Mouse (Mus musculus) urinary bladder, adult 18-20 months (tissue): ENCODE data around the gene Slc2a4.
"Not testable (repeated sequence)": the region's sequence is repeated elsewhere in the genome, so short reads cannot be mapped to it uniquely, and the experiment has no call there.

ENCODE experiments used
- DNase-seq, 2 experiments: peaks; one replicate each; pipeline ENCODE4 v3.0.0; 2022; ENCODE audit warnings: low spot score in 2 of 2, mixed read lengths in 2 of 2

The Slc2a4 gene

DNA sequence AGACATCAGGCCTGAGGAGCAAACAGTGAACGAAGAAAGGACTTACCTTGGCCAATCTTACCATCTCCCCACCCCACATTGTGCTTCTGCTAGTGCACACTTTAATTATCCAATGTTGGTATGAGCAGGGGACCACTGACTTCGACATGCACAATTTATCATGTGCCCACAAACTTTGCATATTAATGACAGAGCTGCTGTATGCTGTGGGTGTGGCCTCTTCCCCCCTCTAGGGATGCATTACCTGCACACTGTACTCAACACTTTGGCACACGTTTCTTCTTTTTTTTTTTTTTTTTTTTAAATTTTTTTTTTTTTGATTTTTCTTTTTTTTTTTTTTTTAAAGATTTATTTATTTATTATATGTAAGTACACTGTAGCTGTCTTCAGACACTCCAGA is 22.8 kb upstream of the Slc2a4 start:
- DNase-seq, result no peak

DNA sequence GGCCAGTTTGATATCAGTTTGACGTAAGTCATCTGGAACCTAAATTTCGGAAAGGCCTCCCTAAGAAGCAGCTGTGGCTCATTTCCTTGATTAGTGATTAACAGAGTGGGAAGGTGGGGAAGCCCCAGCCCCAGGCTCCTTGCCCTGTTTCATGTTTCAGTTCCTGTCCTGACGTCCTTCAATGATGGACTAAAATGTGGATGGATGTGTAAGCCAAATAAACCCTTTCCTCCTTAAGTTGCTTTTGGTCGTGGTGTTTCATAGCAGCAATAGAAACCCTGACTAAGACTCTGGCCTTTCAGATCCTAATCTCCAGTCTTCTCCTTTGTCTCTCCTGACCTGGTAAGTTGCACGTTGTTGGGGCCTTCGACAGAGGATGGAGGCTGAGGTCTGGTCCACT is 22.2 kb upstream of the Slc2a4 start:
- DNase-seq, result no peak

DNA sequence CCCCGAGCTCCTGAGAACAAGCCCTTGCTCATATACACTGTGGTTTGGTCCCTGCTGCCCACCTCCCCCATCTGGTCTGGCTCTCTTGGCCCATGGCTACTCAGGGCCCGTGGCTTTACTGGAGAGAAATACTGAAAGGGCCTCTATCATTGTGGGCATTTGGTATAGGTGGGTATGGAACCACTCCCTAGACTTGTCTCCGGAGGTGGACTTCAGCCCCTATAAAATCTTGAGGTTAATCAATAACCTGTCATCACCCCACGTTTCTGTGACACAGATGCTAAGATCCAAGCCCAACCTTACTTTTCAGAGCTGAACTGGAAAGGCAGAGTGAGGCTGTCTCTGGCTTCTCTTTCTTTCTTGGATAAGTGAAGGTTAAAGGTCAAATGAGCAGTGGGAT is 20.8 kb upstream of the Slc2a4 start:
- DNase-seq, result no peak

DNA sequence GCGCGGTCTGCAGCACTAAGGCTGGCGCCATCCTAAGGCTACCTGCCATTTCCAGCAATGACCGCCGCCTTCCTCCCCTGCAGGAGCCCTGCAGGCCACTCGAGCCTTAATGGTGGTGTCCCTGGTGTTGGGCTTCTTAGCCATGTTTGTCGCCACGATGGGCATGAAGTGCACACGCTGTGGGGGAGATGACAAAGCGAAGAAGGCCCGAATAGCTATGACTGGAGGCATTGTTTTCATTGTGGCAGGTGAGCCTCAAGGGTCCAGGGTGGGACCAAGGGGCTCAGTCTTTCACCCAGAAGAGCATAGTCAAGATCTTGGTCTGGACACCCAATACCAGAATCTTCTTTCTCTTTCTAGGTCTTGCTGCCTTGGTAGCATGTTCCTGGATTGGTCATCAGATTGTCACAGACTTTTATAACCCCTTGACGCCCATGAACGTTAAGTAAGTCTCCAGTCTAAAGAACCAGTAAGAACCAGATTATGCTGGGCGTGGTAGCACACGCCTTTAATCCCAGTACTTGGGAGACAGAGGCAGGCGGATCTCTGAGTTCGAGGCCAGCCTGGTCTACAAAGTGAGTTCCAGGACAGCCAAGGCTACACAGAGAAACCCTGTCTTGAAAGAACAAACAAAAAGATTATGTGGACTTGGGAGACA is 19.0 kb upstream of the Slc2a4 start:
- DNase-seq, result no peak

DNA sequence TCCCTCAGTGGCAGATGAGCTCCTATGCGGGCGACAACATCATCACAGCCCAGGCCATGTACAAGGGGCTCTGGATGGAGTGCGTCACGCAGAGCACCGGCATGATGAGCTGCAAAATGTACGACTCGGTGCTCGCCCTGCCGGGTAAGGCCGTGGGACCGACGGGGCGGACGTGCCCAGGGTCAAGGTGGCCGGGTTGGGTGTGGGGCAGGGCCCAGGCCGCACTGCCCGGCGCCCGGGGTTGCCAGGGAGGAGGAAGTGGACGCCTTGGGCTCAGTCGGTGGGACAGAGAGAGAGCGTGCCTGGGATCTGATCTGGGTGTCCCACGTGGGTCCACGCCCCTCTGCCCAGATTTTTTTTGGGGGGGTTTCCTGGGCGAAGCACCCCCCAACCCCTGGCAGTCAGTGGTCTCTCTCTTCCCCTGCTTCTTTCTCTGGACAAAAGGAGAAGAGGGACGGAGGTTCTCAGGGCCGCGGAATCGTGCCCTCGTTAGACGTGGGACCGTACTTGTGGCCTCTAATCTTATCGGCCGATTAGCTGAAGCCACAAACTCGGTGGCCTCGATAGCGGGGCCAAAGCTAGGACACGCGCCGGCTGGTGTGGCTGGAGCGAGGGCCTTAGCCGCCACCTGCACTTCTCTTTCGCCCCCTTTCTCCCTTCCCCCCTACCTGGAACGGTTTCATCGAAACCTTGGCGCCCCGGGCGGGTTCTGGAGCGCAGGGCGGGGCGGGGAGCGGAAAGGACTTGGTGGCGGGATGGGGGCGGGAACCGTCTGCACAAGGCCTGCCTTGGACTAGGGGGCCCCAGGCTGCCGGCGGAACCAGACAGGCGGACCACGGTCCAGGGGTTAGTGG is 18.2 kb upstream of the Slc2a4 start:
- DNase-seq, result peak; percentile 32 to 57

DNA sequence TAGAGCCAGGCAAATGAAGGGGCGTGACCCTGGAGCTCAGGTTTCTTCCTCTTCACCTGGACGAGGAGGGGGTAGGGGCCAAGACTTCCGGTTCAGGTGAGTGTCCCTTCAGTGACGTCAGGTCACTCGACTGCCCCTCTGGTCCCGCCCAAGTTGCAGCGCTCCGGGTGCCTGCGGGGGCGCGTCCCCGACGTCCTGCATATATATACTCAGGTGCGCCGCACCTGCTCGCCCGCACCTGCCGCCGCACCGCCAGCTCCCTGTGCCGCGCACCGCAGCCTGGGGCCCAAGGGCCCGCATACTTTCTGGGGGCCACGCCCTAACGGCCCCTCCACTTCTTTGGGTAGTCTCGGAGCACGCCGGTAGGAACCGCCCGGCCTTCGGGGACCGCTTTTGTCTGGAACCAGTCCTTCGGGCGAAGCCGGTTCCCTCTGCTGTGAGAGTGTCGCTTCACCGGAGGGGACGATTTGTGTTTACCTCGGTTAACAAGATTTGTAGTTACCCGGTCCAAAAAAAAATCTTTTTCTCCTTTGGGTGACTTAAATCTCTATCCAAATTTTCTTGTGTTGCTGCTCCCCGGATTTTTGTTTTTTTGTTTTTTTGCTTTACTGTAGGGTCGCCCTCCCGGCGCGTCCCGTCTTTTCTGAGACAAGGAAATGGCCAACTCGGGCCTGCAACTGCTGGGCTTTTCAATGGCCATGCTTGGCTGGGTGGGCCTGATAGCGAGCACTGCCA is 17.4 kb upstream of the Slc2a4 start:
- DNase-seq, result peak; percentile 69 to 78

DNA sequence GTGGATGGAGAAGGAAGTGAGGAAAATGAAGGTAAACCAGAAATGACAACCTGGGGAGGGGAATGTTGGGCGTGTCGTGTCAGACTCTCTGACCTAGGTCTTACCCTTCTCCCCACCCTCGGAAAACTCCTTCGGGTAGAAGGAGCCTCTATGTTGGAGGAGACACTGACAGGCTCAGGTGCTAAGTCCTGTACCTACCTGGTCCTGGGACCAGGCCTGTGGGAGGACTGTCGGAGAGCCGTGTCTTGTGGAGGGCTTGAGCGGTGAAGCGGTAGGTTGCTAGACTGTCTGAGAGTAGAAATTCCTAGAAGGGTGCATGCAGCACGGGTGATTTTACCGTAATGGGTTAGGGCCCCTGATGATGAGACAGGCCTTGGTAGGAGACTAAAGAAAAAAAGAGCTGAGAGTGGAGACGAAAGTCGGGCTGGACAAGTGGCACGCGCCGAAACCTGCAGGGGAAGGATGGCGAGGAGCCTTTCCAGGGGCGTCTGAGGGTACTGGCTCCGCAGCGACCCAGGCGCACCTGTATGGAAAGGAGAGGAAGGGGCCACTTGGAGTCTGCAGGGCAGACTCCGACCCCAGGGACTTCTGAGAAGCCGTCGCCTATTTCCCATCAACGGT is 16.8 kb upstream of the Slc2a4 start, which contains the start of gene Cldn7:
Cldn7 (plus strand) TSS at position 130 of the 621 bp plus-strand sequence.
- DNase-seq, result no peak

DNA sequence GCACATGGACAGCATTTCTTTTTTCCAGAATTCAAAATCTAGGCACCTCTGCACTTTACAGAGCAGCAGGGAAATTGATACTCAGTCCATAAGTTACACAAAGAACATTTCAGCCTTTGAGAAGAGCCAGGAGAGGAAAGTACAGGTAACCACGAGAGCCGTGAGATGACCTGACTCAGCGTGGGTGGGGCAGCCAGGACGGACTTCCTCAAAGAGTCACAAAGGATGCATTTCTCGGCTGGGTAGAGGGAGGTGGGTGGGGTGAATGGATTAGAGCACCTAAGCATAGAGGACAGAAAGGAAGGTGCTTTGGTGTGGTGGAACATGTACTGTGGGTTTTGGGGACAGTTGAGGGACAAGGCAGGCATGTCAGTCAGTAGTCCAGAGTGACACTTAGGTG is 13.9 kb upstream of the Slc2a4 start:
- peak in 1 of 2 experiments; percentile 46 for DNase-seq

DNA sequence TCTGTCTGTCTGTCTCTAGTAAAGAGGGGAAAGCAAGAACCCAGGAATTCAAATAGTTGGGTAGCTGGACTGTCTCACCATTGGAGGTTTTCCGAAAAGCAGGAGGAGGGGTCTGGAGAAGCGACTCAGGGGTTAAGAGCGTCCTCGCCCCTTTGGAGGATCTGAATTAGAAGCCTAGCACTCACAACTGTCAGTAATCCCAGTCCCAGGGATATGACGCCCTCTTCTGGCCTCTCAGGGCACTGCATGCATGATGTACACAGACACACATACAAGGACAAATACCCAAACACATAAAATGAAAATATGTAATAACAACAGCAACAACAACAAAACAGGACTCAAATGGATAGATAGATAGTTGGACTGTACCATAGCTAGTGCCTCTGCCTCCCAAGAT is 12.6 kb upstream of the Slc2a4 start:
- DNase-seq, result no peak

DNA sequence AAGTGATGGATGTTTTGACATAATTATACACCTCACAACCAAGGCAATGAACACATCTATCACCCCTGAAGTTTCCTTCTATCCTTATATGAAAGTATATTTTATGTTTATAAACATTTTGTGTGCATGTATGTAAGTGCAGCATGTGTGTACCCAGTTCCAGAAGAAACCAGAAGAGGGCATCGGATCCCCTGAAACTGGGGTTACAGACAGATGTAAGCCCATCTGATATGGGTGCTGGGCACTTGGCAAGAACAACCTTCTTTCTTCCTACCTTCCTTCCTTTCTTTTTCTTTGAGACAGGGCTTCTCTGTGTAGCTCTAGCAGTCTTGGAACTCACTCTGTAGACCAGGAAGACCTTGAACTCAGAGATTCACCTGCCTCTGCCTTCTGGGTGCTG is 8.2 kb upstream of the Slc2a4 start:
- DNase-seq, result no peak

DNA sequence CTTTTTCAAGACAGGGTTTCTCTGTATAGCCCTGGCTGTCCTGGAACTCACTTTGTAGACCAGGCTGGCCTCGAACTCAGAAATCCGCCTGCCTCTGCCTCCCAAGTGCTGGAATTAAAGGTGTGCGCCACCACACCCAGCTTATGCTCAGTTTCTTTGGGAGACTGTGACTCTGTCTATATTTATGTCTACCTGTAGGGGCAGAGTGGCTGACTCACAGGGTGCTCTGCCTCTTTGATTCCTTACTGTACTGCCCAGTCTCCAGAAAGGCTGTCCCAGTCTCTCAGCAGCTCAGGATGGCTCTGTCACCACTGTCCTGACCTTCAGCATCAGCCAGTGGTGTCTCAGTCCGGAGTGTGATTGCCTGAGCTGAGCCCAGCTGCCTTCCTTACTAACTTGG is 7.6 kb upstream of the Slc2a4 start:
- DNase-seq, result not testable (repeated sequence)

DNA sequence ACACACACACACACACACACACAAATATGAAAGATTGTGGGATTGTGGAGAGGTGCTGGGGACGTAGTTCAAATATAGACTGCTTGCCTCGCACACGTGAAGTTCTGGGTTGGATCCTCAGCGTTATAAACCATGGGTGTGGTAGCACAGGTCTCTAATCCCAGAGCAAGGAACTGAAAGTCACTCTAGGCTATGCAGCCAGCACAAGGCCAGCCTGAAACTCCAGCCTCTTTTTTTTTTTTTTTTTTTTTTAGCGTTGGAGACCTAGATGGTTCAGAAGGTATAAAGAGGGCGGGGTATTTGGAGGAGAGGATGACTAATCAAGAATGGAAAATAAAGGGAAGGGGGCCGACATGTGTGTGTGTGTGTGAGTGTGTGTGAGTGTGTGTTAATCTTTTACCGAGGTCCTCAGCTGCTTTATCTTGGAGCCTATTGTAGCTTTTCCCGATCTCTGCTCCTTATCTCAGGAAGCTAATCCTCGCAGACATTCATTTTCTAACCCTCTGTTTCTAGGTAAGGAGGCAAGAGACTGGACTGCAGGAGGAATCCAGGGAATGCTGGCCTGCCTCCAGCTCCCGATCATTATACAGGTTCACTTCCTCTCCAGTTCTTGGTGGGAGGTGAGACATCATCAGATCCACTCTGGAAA is 5.4 kb upstream of the Slc2a4 start:
- DNase-seq, result no peak

DNA sequence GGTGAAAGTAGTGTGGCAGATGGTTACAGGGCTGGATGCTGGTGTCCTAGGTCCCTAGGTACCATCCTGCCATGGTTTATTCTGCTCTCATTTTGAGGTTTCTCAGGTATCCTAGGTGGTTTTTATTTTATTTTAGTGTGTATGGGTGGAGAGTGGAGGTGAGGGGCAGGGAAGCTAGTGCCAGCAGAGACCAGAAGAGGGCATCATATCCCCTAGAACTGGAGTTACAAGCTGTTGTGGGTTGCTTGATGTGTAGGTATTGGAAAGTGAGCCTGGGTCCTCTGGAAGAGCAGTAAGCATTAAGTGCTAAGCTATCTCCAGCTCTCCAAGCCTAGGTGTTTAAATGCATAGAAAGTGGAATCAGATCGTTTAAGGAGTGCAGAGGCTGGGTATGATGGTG is 4.3 kb upstream of the Slc2a4 start:
- DNase-seq, result no peak

DNA sequence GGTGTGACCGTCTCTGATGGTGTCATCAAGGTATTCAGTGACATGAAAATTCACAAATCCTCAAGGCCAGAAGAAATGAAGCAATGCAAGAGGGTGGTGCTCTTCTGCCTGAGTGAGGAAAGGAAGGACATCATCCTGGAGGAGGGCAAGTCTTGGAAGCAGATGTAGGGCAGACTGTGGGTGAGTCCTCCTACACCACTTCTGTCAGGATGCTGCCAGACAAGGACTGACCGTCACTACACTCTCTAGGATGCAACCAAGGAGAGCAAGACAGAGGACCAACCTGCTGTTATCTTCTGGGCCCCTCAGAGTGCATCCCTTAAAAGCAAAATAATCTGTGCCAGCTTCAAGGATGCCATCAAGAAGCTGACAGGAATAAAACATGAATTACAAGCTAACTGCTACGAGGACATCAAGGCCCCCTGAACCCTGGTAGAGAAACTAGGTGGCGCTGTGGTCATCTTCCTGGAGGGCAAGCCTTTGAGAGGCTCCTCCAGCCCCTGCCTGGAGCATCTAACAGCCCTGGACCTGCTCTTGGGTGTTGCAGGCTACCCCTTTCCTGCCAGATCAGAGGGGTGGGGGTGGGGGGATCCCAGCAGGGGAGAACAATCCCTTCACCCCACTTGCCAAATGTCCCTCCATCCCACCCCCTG is 2.9 kb upstream of the Slc2a4 start:
- DNase-seq, result no peak

DNA sequence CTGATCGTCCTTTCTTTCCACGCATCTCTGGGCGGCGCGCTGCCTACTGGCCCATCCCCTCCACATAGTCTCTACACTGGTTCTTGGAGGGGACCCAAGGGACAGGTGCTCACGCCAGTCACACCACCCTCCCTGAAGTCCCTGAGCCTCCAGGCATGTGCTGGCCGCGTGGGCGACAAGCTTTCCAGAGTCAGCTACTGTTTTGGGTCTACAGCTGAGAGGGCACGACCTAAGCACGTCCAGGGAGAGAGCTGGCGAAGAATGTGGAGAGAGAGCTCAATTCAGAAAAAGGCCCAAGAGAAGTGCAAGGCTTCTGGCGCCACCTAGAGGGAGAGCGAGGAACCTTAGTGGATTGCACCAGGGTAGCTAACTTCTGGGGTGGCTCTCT is 769 bp upstream of the Slc2a4 start:
- DNase-seq, result peak; percentile 75 to 76

DNA sequence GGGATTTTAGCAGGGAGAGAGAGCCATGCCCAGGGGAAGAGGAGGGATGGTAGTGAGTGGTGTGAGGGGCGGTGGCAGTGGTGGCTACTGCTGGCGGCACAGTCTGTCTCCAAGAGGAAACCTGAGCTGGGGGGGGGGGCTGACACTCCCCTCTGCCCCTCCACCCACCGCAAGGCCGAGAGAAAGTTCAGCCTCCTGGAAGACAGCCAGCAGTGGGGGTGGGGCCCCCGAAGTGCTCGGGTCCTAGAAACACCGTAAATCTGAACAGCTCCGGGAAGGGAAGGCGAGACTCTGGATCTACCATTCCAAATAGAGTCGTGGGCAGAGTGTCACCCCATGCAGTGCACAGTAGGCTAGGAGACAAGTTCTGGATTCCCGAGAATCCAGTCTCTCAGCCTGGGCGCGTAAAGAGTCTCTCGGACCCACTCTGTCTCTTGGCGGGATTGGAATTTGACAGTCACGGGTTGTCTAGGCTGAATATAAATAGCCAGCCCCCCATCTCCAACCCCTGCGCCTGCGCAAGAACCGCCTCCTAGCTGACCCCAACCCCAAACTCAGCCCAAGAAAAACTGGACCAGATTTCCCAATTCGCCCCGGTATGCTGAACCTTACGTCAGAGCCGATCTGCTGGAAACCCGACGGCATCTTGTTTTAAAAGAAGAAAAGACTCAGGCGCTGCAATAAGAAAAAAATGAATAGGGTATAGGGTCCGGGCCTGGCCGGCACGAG is 487 bp downstream of the Slc2a4 start:
- DNase-seq, result no peak

DNA sequence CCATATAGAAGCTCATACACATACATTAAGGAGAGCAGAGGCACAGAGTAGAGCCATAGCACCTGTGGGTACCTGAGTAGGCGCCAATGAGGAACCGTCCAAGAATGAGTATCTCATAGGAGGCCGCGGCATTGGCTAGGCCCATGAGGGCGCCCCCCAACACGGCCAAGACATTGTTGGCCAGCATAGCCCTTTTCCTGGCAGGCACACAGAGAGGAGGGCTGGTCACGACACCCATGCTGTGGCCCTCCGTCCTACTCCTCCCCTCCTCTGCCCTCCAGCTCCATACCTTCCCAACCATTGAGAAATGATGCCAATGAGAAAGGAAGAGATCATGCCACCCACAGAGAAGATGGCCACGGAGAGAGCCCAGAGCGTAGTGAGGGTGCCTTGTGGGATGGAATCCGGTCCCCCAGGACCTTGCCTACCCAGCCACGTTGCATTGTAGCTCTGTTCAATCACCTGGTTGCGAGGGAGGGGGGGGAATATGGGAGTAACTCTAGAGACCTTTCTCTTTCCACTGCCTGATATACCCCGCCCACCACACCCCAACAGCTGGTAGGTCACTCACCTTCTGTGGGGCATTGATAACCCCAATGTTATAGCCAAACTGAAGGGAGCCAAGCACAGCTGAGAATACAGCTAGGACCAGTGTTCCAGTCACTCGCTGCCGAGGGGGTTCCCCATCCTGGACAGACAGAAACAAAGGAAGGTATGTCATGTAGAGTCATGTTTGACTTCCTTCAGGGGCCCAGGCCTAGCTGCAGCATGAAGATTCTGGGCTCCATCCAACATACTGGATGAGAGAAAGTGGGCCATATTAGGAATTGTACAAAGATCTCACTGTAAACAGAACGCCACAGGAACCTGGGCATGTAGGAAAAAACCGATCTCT is 1.7 kb downstream of the Slc2a4 start:
- DNase-seq, result no peak

DNA sequence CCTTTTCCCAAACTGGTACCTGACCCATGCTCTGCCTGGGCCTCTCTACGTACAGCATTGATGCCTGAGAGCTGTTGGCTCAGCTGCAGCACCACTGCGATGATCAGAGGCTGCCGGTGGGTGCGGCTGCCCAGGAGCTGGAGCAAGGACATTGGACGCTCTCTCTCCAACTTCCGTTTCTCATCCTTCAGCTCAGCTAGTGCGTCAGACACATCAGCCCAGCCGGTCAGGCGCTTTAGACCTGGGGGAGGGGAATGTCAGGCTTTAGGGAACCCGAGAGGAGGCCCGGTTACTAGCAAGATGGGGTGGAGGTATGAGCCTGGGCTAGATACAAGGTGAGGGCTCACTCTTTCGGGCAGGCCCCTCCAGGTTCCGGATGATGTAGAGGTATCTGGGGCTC is 2.8 kb downstream of the Slc2a4 start:
- no peak for DNase-seq

DNA sequence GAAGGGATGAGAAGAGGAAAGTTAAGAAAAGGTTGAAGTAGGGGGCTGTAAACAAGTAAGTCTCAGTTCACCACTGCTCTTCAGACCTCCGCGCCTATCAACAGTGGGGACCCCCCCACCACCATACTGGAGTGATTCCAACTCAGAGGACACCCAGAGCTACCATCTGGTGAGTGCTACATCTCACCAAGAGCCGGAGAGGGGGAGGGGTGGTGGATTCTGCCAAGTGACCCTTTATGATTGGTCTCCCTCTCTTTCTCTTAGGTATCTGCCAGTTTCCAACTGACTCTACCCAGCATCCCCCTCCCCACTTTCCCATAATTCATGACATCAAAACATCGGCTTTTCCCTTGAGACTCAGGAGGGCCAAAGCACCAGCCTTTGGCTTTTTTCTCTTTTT is 7.0 kb downstream of the Slc2a4 start:
- DNase-seq, result no peak
